Mouse (Mus musculus): Measurements from ENCODE around the gene Fam234b. TPM values are rescaled to one million over a fixed set of nuclear protein-coding genes. Genes with fewer than 3 reads are reported as not detected.
A peak's percentile ranks its signal among the peaks of the same experiment; 100 is the strongest.

Fam234b gene
- total RNA-seq, 1 experiment from 2014 or later: 26.0 TPM

GRCm38 (mm10) chr6:135260435-135260834 is 62.7 kb downstream of the Fam234b start:
- ATAC-seq (replicated peaks; ENCODE audit: low read depth, poor library complexity, severe bottlenecking): no peak

GRCm38 (mm10) chr6:135261124-135261523 is 63.3 kb downstream of the Fam234b start:
- 0 out of 2 replicates have a peak, but pooled peaks have one; percentile 29 for ATAC-seq (replicated peaks; ENCODE audit: low read depth, poor library complexity, severe bottlenecking)

- no peak for ATAC-seq (replicated peaks; ENCODE audit: low read depth, poor library complexity, severe bottlenecking)
These were observed 64.8 kb downstream of the Fam234b start for GRCm38 (mm10) chr6:135262565-135262964.

- ATAC-seq (replicated peaks; ENCODE audit: low read depth, poor library complexity, severe bottlenecking): no peak
These were observed 66.4 kb downstream of the Fam234b start for GRCm38 (mm10) chr6:135264136-135264535.

GRCm38 (mm10) chr6:135266056-135266455 is 68.3 kb downstream of the Fam234b start:
- no peak for ATAC-seq (replicated peaks; ENCODE audit: low read depth, poor library complexity, severe bottlenecking)

GRCm38 (mm10) chr6:135267221-135267620 is 69.4 kb downstream of the Fam234b start:
- peak; percentile 79 for ATAC-seq (replicated peaks; ENCODE audit: low read depth, poor library complexity, severe bottlenecking)

GRCm38 (mm10) chr6:135268392-135268791 is 70.6 kb downstream of the Fam234b start:
- no peak for ATAC-seq (replicated peaks; ENCODE audit: low read depth, poor library complexity, severe bottlenecking)

GRCm38 (mm10) chr6:135269626-135270025 is 71.8 kb downstream of the Fam234b start:
- no peak for ATAC-seq (replicated peaks; ENCODE audit: low read depth, poor library complexity, severe bottlenecking)

GRCm38 (mm10) chr6:135271761-135272160 is 74.0 kb downstream of the Fam234b start:
- no peak for ATAC-seq (replicated peaks; ENCODE audit: low read depth, poor library complexity, severe bottlenecking)

GRCm38 (mm10) chr6:135273066-135273465 is 75.3 kb downstream of the Fam234b start:
- no peak for ATAC-seq (replicated peaks; ENCODE audit: low read depth, poor library complexity, severe bottlenecking)

GRCm38 (mm10) chr6:135275231-135275630 is 77.5 kb downstream of the Fam234b start:
- no peak for ATAC-seq (replicated peaks; ENCODE audit: low read depth, poor library complexity, severe bottlenecking)

GRCm38 (mm10) chr6:135276474-135277295 is 78.9 kb downstream of the Fam234b start:
- no peak for ATAC-seq (replicated peaks; ENCODE audit: low read depth, poor library complexity, severe bottlenecking)

GRCm38 (mm10) chr6:135278302-135278701 is 80.5 kb downstream of the Fam234b start:
- ATAC-seq (replicated peaks; ENCODE audit: low read depth, poor library complexity, severe bottlenecking): no peak

- ATAC-seq (replicated peaks; ENCODE audit: low read depth, poor library complexity, severe bottlenecking): no peak
These were observed 81.5 kb downstream of the Fam234b start for GRCm38 (mm10) chr6:135279286-135279685.

GRCm38 (mm10) chr6:135279856-135280255 is 82.1 kb downstream of the Fam234b start:
- ATAC-seq (replicated peaks; ENCODE audit: low read depth, poor library complexity, severe bottlenecking): no peak

- ATAC-seq (replicated peaks; ENCODE audit: low read depth, poor library complexity, severe bottlenecking): no peak
These were observed 94.6 kb downstream of the Fam234b start for GRCm38 (mm10) chr6:135292391-135292790.

- no peak for ATAC-seq (replicated peaks; ENCODE audit: low read depth, poor library complexity, severe bottlenecking)
These were observed 96.4 kb downstream of the Fam234b start for GRCm38 (mm10) chr6:135294150-135294549.

Other genes with a start within 250 kb of the Fam234b start
- 0.39 and 0.64 TPM in 2 replicates for gene Apold1, start 216.3 kb upstream of the Fam234b start, total RNA-seq (2017)
- gene Ddx47, start 186.4 kb upstream of the Fam234b start, total RNA-seq (2017): 139 and 149 TPM in 2 replicates
- gene Gprc5a, start 132.3 kb upstream of the Fam234b start, total RNA-seq (2017): 0.15 and 0.69 TPM in 2 replicates
- gene Gprc5d, start 79.7 kb upstream of the Fam234b start, total RNA-seq (2017): not detected in 2 replicates
- gene Hebp1, start within 50 bp of the Fam234b start, total RNA-seq (2017): 28.5 and 30.1 TPM in 2 replicates
- 0.32 and 0.34 TPM in 2 replicates for gene Gsg1, start 56.4 kb downstream of the Fam234b start, total RNA-seq (2017)
- gene Pbp2, start 112.4 kb downstream of the Fam234b start, total RNA-seq (2017): not detected in 2 replicates
- 2.7 and 5.4 TPM in 2 replicates for gene Emp1, start 164.6 kb downstream of the Fam234b start, total RNA-seq (2017)

All from common myeloid progenitor, adult 5-6 weeks (primary cell).